Mouse (Mus musculus) liver, embryonic 11.5 days (tissue): ENCODE measurements at regions not wholly inside any gene's neighbourhood (a gene's known extent, or its start where the extent isn't known, plus 50 kb on each side); places are given as distances from the start of the nearest gene placed in this dataset.
"Not testable (repeated sequence)": the region's sequence is repeated elsewhere in the genome, so short reads cannot be mapped to it uniquely, and the experiment has no call there.

Experiments used
- ATAC-seq: fragments of 200-750 bp; cut with Nextera tagmentation; replicated peaks from 2 replicates; pipeline ENCODE4 v1.8.0; 2017; ENCODE audit warnings: moderate number of reproducible peaks, mild to moderate bottlenecking, moderate TSS enrichment, moderate library complexity; ENCODE audit not compliant: low FRiP score
- DNase-seq: peaks from one replicate; pipeline ENCODE4 v3.0.0-alpha.2; 2017; ENCODE audit warnings: low spot score
- H3K27ac ChIP-seq: fragments of 300-500 bp; sonication (generic); 2 replicates; pipeline ENCODE4 v1.5.1; 2014; ENCODE audit warnings: mild to moderate bottlenecking, low read depth, low read length, control low read depth
- H3K27me3 ChIP-seq: fragments of 300-500 bp; sonication (generic); replicated peaks from 2 replicates; pipeline ENCODE4 v1.6.1; 2014; ENCODE audit warnings: low read length, mixed read lengths; ENCODE audit not compliant: control insufficient read depth, insufficient read depth
- H3K36me3 ChIP-seq: fragments of 300-500 bp; sonication (generic); 2 replicates; pipeline ENCODE4 v1.6.1; 2014; ENCODE audit warnings: mild to moderate bottlenecking, low read length, moderate library complexity, mixed read lengths; ENCODE audit not compliant: control insufficient read depth, insufficient read depth
- H3K4me1 ChIP-seq: fragments of 300-500 bp; sonication (generic); replicated peaks from 2 replicates; pipeline ENCODE4 v1.6.1; 2014; ENCODE audit warnings: low read length, mixed read lengths; ENCODE audit not compliant: control insufficient read depth, insufficient read depth
- H3K4me2 ChIP-seq: fragments of 300-500 bp; sonication (generic); 2 replicates; pipeline ENCODE4 v1.6.1; 2014; ENCODE audit warnings: mild to moderate bottlenecking, control low read depth, moderate library complexity
- H3K4me3 ChIP-seq: fragments of 300-500 bp; sonication (generic); 2 replicates; pipeline ENCODE4 v1.5.1; 2014; ENCODE audit warnings: low read depth, low read length, control low read depth
- H3K9ac ChIP-seq: fragments of 300-500 bp; sonication (generic); 2 replicates; pipeline ENCODE4 v1.6.1; 2014; ENCODE audit warnings: low read depth, low read length, control low read depth
- H3K9me3 ChIP-seq: fragments of 300-500 bp; sonication (generic); 2 replicates; pipeline ENCODE4 v1.6.1; 2016; ENCODE audit warnings: low read length, inconsistent platforms, mixed read lengths; ENCODE audit not compliant: control insufficient read depth
- WGBS: fragments of 180-500 bp; shearing (Covaris S2); extraction: QIAGEN DNeasy Blood & Tissue Kit; methylation state at CpG from one replicate; pipeline ENCODE4 v1.1.7; 2014; 5-methylcytosine and 5-hydroxymethylcytosine counted together

- WGBS, result 75% methylated on average over 1 of the region's 1 CpGs
- no peak for ATAC-seq
- Histone ChIP-seq H3K9me3 (no peaks in the 10 kb centered on the region), H3K4me3 (no peak overlapping the region), H3K27me3 (peaks cover 3% of the 10 kb centered on the region), H3K36me3 (no peaks in the 10 kb centered on the region), H3K9ac (no peak overlapping the region), H3K4me2 (no peak overlapping the region), H3K27ac (no peak overlapping the region), H3K4me1 (no peaks in the 10 kb centered on the region)
- DNase-seq, result no peak
Observed at GRCm38 (mm10) chr17:15241491-15241890, 135.2 kb downstream of the Dll1 start.

- not testable (repeated sequence) for H3K9ac ChIP-seq, H3K9me3 ChIP-seq, ATAC-seq, H3K27ac ChIP-seq, H3K27me3 ChIP-seq, H3K36me3 ChIP-seq, H3K4me2 ChIP-seq, H3K4me3 ChIP-seq, DNase-seq, H3K4me1 ChIP-seq
- WGBS, result 58% methylated on average over 12 of the region's 12 CpGs
Observed at GRCm38 (mm10) chr17:15240641-15241040, 136.0 kb downstream of the Dll1 start.

- no peak overlapping the region for H3K4me3 ChIP-seq
- 87% methylated on average over 7 of the region's 7 CpGs for WGBS
- no peak for DNase-seq
- no peaks in the 10 kb centered on the region for H3K36me3 ChIP-seq
- peaks cover 3% of the 10 kb centered on the region for H3K27me3 ChIP-seq
- no peak overlapping the region for H3K4me2 ChIP-seq
- H3K9me3 ChIP-seq, result no peaks in the 10 kb centered on the region
- H3K27ac ChIP-seq, result no peak overlapping the region
- no peak for ATAC-seq
- no peaks in the 10 kb centered on the region for H3K4me1 ChIP-seq
- no peak overlapping the region for H3K9ac ChIP-seq
Observed at GRCm38 (mm10) chr17:15240011-15240410, 136.7 kb downstream of the Dll1 start.

GRCm38 (mm10) chr17:15235041-15235440 lies 141.6 kb downstream of the Dll1 start:
- DNase-seq (no peak), ATAC-seq (no peak)
- no peaks in the 10 kb centered on the region for H3K9me3 ChIP-seq
- 67% methylated on average over 6 of the region's 6 CpGs for WGBS
- H3K27ac ChIP-seq, result no peak overlapping the region
- no peak overlapping the region for H3K4me3 ChIP-seq
- H3K9ac ChIP-seq, result no peak overlapping the region
- H3K4me2 ChIP-seq, result no peak overlapping the region
- H3K27me3 ChIP-seq, result no peaks in the 10 kb centered on the region; the same call in 1 of the 2 replicates
- no peaks in the 10 kb centered on the region for H3K36me3 ChIP-seq
- no peaks in the 10 kb centered on the region for H3K4me1 ChIP-seq

- Histone ChIP-seq H3K36me3 (no peaks in the 10 kb centered on the region), H3K9ac (no peak overlapping the region), H3K4me1 (no peaks in the 10 kb centered on the region), H3K27me3 (no peaks in the 10 kb centered on the region), H3K9me3 (no peaks in the 10 kb centered on the region), H3K27ac (no peak overlapping the region), H3K4me3 (no peak overlapping the region), H3K4me2 (no peak overlapping the region)
- 62% methylated on average over 5 of the region's 5 CpGs for WGBS
- no peak for ATAC-seq
- no peak for DNase-seq
Observed at GRCm38 (mm10) chr17:15231175-15231574, 145.5 kb downstream of the Dll1 start.

GRCm38 (mm10) chr17:15229159-15229558 lies 147.5 kb downstream of the Dll1 start:
- DNase-seq (no peak), ATAC-seq (no peak)
- H3K27me3 ChIP-seq, result no peaks in the 10 kb centered on the region
- H3K36me3 ChIP-seq, result no peaks in the 10 kb centered on the region
- no peaks in the 10 kb centered on the region for H3K9me3 ChIP-seq
- H3K4me2 ChIP-seq, result no peak overlapping the region
- H3K27ac ChIP-seq, result no peak overlapping the region
- H3K4me1 ChIP-seq, result no peaks in the 10 kb centered on the region
- no peak overlapping the region for H3K4me3 ChIP-seq
- 65% methylated on average over 6 of the region's 6 CpGs for WGBS
- H3K9ac ChIP-seq, result no peak overlapping the region

- Histone ChIP-seq H3K36me3 (no peaks in the 10 kb centered on the region), H3K4me2 (no peak overlapping the region), H3K4me3 (no peak overlapping the region), H3K27ac (no peak overlapping the region), H3K27me3 (no peaks in the 10 kb centered on the region), H3K9ac (no peak overlapping the region), H3K4me1 (no peaks in the 10 kb centered on the region), H3K9me3 (no peaks in the 10 kb centered on the region)
- DNase-seq, result no peak
- ATAC-seq, result no peak
- 79% methylated on average over 8 of the region's 8 CpGs for WGBS
Observed at GRCm38 (mm10) chr17:15228077-15228476, 148.6 kb downstream of the Dll1 start.

GRCm38 (mm10) chr17:15223826-15224225 lies 152.8 kb downstream of the Dll1 start:
- no peaks in the 10 kb centered on the region for H3K9me3 ChIP-seq
- 77% methylated on average over 10 of the region's 10 CpGs for WGBS
- no peak overlapping the region for H3K4me3 ChIP-seq
- no peaks in the 10 kb centered on the region for H3K4me1 ChIP-seq
- H3K27ac ChIP-seq, result no peak overlapping the region
- DNase-seq (no peak), ATAC-seq (no peak)
- no peak overlapping the region for H3K4me2 ChIP-seq
- no peak overlapping the region for H3K9ac ChIP-seq
- H3K36me3 ChIP-seq, result no peaks in the 10 kb centered on the region
- H3K27me3 ChIP-seq, result no peaks in the 10 kb centered on the region

- H3K9ac ChIP-seq, result no peak overlapping the region
Observed at GRCm38 (mm10) chr17:15222923-15223322, 153.7 kb downstream of the Dll1 start.

More at GRCm38 (mm10) chr17:15222923-15223322, 153.7 kb downstream of the Dll1 start:
- DNase-seq, result no peak
- no peaks in the 10 kb centered on the region for H3K4me1 ChIP-seq
- ATAC-seq, result no peak
- H3K27ac ChIP-seq, result no peak overlapping the region
- no peak overlapping the region for H3K4me2 ChIP-seq
- 75% methylated on average over 3 of the region's 3 CpGs for WGBS
- H3K27me3 ChIP-seq, result no peaks in the 10 kb centered on the region
- H3K4me3 ChIP-seq, result no peak overlapping the region
- no peaks in the 10 kb centered on the region for H3K36me3 ChIP-seq
- H3K9me3 ChIP-seq, result no peaks in the 10 kb centered on the region
